Mouse (Mus musculus) spleen, postnatal 14 days (tissue): ENCODE measurements around the gene Gm21411.
"Not testable (repeated sequence)": the region's sequence is repeated elsewhere in the genome, so short reads cannot be mapped to it uniquely, and the experiment has no call there.

Source experiments
- DNase-seq, 2 experiments: peaks; one replicate each; pipeline ENCODE4 v3.0.0; 2021 to 2022; ENCODE audit warnings: low spot score in 2 of 2

Gene Gm21411

DNA sequence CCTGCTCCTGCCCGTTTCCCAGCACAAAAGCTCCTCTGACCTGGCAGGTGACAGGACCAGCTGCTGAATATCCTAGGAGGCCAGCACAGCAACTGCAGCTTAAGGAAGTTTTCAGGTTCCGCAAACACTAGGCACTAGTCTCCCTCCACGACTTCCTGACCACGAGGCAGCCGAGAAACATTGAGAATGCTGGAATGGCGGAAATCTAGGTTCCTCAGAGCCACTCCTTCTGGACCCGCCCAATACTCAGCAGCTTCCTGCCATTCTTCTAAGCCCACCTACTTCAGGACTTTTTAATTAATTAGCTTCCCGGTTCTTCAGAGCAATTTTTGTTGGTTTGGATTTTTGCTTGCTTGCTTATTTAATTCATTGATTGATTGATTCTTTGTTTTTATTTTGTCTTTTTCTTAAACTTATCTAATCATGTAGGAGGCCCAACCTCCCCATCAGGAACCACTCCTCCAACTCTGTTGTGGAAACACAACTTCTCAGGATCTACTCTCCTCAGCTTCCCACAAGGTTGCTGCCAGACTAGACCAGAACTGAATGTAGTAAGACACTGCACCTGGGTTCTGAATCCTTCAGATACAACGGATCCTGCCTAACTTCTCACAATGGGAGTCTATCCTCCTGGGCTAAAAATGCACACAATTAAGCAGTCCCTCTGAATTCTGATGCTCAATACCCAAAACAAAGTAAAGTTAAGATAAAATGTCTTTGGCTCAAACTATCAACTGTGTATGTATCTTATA lies at the start of gene Gm21411:
Gm21411 (minus strand) TSS at position 205 of the 752 bp plus-strand sequence.
- DNase-seq: not testable (repeated sequence)

- DNase-seq: not testable (repeated sequence)
These were observed 32.3 kb upstream of the Gm21411 start for GRCm38 (mm10) chr4:146941691-146942090.

GRCm38 (mm10) chr4:146932311-146933082 lies 23.1 kb upstream of the Gm21411 start:
- no peak for DNase-seq

DNA sequence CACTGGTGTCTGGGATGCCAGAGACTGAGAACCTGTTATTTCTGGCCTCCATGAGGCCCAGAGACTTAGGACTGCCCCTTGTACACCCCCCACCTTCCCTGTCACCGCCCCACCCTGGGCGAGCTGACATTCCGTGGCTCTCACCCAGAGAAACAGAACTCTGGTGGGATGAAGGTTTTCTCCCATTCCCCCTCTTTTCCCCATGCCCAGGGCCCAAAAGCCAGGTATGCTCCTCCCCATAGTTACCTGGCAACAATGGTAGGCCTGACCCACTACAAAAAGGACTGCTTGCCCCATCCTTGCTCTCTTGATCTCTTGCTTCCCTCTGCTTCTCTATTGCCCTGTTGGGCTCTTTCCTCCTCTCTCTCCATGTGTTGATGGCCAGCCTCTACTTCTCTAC lies 5.8 kb upstream of the Gm21411 start:
- no peak for DNase-seq

GRCm38 (mm10) chr4:146908131-146908530 lies 1.3 kb downstream of the Gm21411 start:
- not testable (repeated sequence) for DNase-seq

GRCm38 (mm10) chr4:146904782-146905181 lies 4.6 kb downstream of the Gm21411 start:
- not testable (repeated sequence) for DNase-seq

- not testable (repeated sequence) for DNase-seq
These were observed 6.3 kb downstream of the Gm21411 start for GRCm38 (mm10) chr4:146903126-146903525.
